Mouse (Mus musculus) hindbrain, postnatal 0 days (tissue): Measurements from ENCODE around the gene Atp23. TPM values are rescaled to one million over a fixed set of nuclear protein-coding genes. Genes with fewer than 3 reads are reported as not detected.

Experiments
- ATAC-seq: fragments of 200-750 bp; cut with Nextera tagmentation; 2 replicates; pipeline ENCODE4 v1.8.0; 2017; ENCODE audit warnings: mild to moderate bottlenecking, moderate TSS enrichment, moderate library complexity
- DNase-seq: peaks from one replicate; pipeline ENCODE4 v3.0.0-alpha.2; 2015; ENCODE audit warnings: low spot score
- H3K27ac ChIP-seq: fragments of 300-500 bp; sonication (generic); 2 replicates; pipeline ENCODE4 v1.5.1; 2014; ENCODE audit warnings: mild to moderate bottlenecking
- H3K27me3 ChIP-seq: fragments of 300-500 bp; sonication (generic); 2 replicates; pipeline ENCODE4 v1.6.1; 2014; ENCODE audit warnings: low read length, mixed read lengths; ENCODE audit not compliant: insufficient read depth
- H3K36me3 ChIP-seq: fragments of 300-500 bp; sonication (generic); 2 replicates; pipeline ENCODE4 v1.6.1; 2014; ENCODE audit warnings: low read length, mixed read lengths; ENCODE audit not compliant: insufficient read depth
- H3K4me1 ChIP-seq: fragments of 300-500 bp; sonication (generic); 2 replicates; pipeline ENCODE4 v1.6.1; 2014; ENCODE audit warnings: antibody characterized with exemption, low read length, mixed read lengths; ENCODE audit not compliant: insufficient read depth
- H3K4me2 ChIP-seq: fragments of 300-500 bp; sonication (generic); 2 replicates; pipeline ENCODE4 v1.6.1; 2014; ENCODE audit warnings: low read depth, mild to moderate bottlenecking, low read length, moderate library complexity, mixed read lengths
- H3K4me3 ChIP-seq: fragments of 300-500 bp; sonication (generic); 2 replicates; pipeline ENCODE4 v1.5.1; 2014; ENCODE audit warnings: low read length
- H3K9ac ChIP-seq: fragments of 300-500 bp; sonication (generic); replicated peaks from 2 replicates; pipeline ENCODE4 v1.6.1; 2014; ENCODE audit warnings: mild to moderate bottlenecking, low read length, moderate library complexity, mixed read lengths
- H3K9me3 ChIP-seq: fragments of 300-500 bp; sonication (generic); 2 replicates; pipeline ENCODE4 v1.6.1; 2016; ENCODE audit warnings: low read length, mixed read lengths
- CTCF ChIP-seq: IDR thresholded peaks from 2 replicates; pipeline ENCODE4 v1.5.1; 2016; ENCODE audit warnings: antibody characterized with exemption, control low read depth, low read depth
- WGBS: fragments of 180-500 bp; shearing (Covaris S2); extraction: QIAGEN DNeasy Blood & Tissue Kit; methylation state at CpG from one replicate; pipeline ENCODE4 v1.1.7; 2014; 5-methylcytosine and 5-hydroxymethylcytosine counted together
- polyA plus RNA-seq: library from polyadenylated mRNA; unstranded; fragments of >200 nt; fragmentation: Nextera tagmentation; extraction: Ambion mirVana; gene quantifications from 2 replicates; pipeline ENCODE4 v1.2.1, GENCODE M21; 2015
- total RNA-seq: library from RNA; depleted of rRNA; stranded (reverse); fragments of >200 nt; gene quantifications from 2 replicates; pipeline ENCODE4 v1.2.3, GENCODE M21; 2014

Atp23 gene
- total and polyA plus RNA-seq, 2 experiments from 2014 or later = 12.5 to 20.2 TPM

GRCm38 (mm10) chr10:126935121-126935520, 34.0 kb upstream of the Atp23 start:
- Histone ChIP-seq H3K36me3 (no peaks in the 10 kb centered on the region), H3K27ac (no peak overlapping the region; the same call in 1 of the 2 replicates), H3K4me1 (peaks cover 9% of the 10 kb centered on the region; the same call in 1 of the 2 replicates), H3K4me2 (no peak overlapping the region), H3K4me3 (no peak overlapping the region), H3K9me3 (no peaks in the 10 kb centered on the region), H3K9ac (no peak overlapping the region), H3K27me3 (no peaks in the 10 kb centered on the region)
- no peak for TF ChIP-seq CTCF
- DNase-seq (no peak), ATAC-seq (no peak)
- 85% methylated on average over 8 of the region's 8 CpGs for WGBS

- no peak for DNase-seq
- Histone ChIP-seq H3K4me1 (peaks cover 10% of the 10 kb centered on the region; the same call in 1 of the 2 replicates), H3K27ac (no peak overlapping the region), H3K9ac (no peak overlapping the region), H3K4me3 (no peak overlapping the region), H3K9me3 (no peaks in the 10 kb centered on the region), H3K36me3 (no peaks in the 10 kb centered on the region), H3K27me3 (no peaks in the 10 kb centered on the region), H3K4me2 (no peak overlapping the region)
- no peak for ATAC-seq
- WGBS = 90% methylated on average over 13 of the region's 13 CpGs
- TF ChIP-seq CTCF = no peak
These were observed 33.4 kb upstream of the Atp23 start for GRCm38 (mm10) chr10:126934561-126934960.

- H3K4me3 ChIP-seq = no peak overlapping the region
- peaks cover 32% of the 10 kb centered on the region for H3K4me1 ChIP-seq
- no peaks in the 10 kb centered on the region for H3K36me3 ChIP-seq
- H3K9ac ChIP-seq = no peak overlapping the region
- no peak overlapping the region for H3K4me2 ChIP-seq
- no peaks in the 10 kb centered on the region for H3K27me3 ChIP-seq
- ATAC-seq = no peak
- no peaks in the 10 kb centered on the region for H3K9me3 ChIP-seq
- DNase-seq = no peak
- H3K27ac ChIP-seq = peak overlapping the region; percentile 65; the same call in 1 of the 2 replicates
- TF ChIP-seq CTCF = no peak
These were observed 30.6 kb upstream of the Atp23 start for GRCm38 (mm10) chr10:126931760-126932139.

- no peak overlapping the region for H3K9ac ChIP-seq
- no peak for DNase-seq
- H3K4me1 ChIP-seq = peaks cover 32% of the 10 kb centered on the region
- no peaks in the 10 kb centered on the region for H3K36me3 ChIP-seq
- H3K4me2 ChIP-seq = no peak overlapping the region
- peak; percentile 16; the same call in 1 of the 2 replicates for ATAC-seq
- H3K9me3 ChIP-seq = no peaks in the 10 kb centered on the region
- H3K4me3 ChIP-seq = no peak overlapping the region
- peak overlapping the region; percentile 65; the same call in 1 of the 2 replicates for H3K27ac ChIP-seq
- H3K27me3 ChIP-seq = no peaks in the 10 kb centered on the region
- TF ChIP-seq CTCF = no peak
- 61% methylated on average over 8 of the region's 8 CpGs for WGBS
These were observed 30.1 kb upstream of the Atp23 start for GRCm38 (mm10) chr10:126931123-126931759.

DNA sequence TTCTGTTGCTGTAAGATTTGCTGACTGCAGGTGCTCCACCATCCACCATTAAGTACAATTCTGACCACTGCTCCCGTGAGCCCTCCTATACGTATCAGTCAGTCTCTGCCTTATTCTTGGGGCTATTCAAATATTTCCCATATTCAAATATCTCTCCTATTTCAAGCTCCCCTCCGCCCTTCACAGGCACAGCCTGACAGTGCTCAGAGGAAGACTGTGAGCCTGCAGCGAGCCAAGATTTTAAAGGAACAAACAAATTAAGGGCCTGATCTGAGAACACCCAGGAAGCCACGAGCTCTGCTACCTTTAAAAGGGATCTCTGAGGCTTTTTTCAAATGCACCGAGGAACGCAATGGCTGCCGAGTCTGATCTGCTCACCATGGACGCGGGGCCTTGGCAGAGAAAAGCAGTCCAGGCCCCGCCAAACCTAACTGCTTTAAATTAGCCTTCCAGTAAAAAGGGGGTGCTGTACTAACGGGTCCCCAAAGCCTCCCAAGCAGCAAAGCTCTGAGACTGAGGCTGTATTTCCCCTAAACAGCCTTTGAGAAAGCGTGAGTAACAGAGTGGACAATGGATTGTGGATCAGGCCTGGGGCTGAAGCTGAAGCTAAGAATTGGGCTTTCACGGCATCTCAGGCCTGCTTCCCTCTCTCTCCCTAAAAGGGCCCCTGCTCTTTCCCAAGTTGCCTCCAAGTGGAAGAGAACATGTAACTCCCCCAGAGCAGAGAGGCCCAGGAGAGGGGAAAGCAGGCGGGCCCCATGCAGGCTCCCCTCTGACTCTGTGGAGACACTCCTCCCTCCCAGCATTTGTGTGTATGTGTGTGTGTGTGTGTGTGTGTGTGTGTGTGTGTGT, 29.3 kb upstream of the Atp23 start:
- DNase-seq (peak; percentile 57), ATAC-seq (peak; percentile 76)
- Histone ChIP-seq H3K4me3 (no peak overlapping the region), H3K4me1 (peaks cover 39% of the 10 kb centered on the region), H3K27ac (peak overlapping the region; percentile 87), H3K36me3 (no peaks in the 10 kb centered on the region), H3K9me3 (no peaks in the 10 kb centered on the region), H3K27me3 (no peaks in the 10 kb centered on the region), H3K4me2 (no peak overlapping the region), H3K9ac (peak overlapping the region; percentile 24; the same call in 1 of the 2 replicates)
- WGBS = 26% methylated on average over 15 of the region's 15 CpGs
- TF ChIP-seq CTCF = no peak

GRCm38 (mm10) chr10:126929543-126929942, 28.4 kb upstream of the Atp23 start:
- Histone ChIP-seq H3K4me2 (no peak overlapping the region), H3K27me3 (no peaks in the 10 kb centered on the region), H3K9me3 (no peaks in the 10 kb centered on the region), H3K4me3 (no peak overlapping the region), H3K27ac (peak overlapping the region; percentile 87), H3K9ac (no peak overlapping the region), H3K4me1 (peaks cover 36% of the 10 kb centered on the region), H3K36me3 (no peaks in the 10 kb centered on the region)
- 11% methylated on average over 3 of the region's 3 CpGs for WGBS
- DNase-seq (peak; percentile 63), ATAC-seq (peak; percentile 60; the same call in 1 of the 2 replicates)
- no peak for TF ChIP-seq CTCF
